Mouse (Mus musculus): ENCODE results near the gene Hlcs.

- TF ChIP-seq CTCF (IDR thresholded peaks at IDR 0.05; ENCODE audit: low read depth, low read length): no peak
- no peak for TF ChIP-seq POLR2A (IDR thresholded peaks at IDR 0.05; ENCODE audit: borderline replicate concordance, low read depth, low read length)
Measured at GRCm38 (mm10) chr16:94140746-94141145, 172.6 kb downstream of the Hlcs start.

Data from bone marrow macrophage, adult 2 months (primary cell).